Comparison of ENCODE assay signal across 8 mouse cellular contexts in the genomic region with DNA sequence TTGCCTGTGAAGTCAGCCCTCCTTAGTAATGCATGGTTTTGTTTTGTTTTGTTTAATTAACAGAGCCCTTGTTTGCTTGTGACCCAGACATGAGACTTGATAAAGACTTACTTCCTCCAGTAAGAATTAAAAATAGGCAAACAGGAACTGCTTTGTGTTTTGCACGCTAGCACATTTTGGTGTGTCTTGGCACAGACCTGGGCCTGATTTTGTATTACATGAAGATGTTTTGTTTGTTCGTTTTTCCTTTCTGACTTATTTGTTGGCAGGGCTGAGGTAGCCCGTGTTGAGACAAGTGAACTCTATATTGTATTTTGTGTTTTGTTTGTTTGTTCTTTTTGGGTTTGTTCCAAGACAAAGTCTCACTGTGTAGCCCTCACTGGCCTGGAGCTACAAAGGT. TPM values are rescaled to one million over a fixed set of nuclear protein-coding genes. Genes with fewer than 3 reads are reported as not detected.
A peak's percentile ranks its signal among the peaks of the same experiment; 100 is the strongest.
DNase-seq lines count a peak whose midpoint lies in the region; ATAC-seq lines count a peak whose summit lies in the region.

No protein-coding gene starts in this region.

- peak; percentile 29; the same call in 1 of the 2 replicates for ATAC-seq in common myeloid progenitor, adult 5-6 weeks (replicated peaks; ENCODE audit: low read depth, poor library complexity, severe bottlenecking)
- ATAC-seq in hindbrain, embryonic 15.5 days (ENCODE audit: low FRiP score, low read depth) = no peak
- ATAC-seq in megakaryocyte, adult 5-6 weeks (ENCODE audit: poor library complexity, severe bottlenecking) = 0 out of 2 replicates have a peak, but pooled peaks have one; percentile 27
- no peak for ATAC-seq in granulocyte monocyte progenitor cell, adult 5-6 weeks (replicated peaks; ENCODE audit: poor library complexity, severe bottlenecking)

- no peaks in the 10 kb centered on the region for H3K36me3 ChIP-seq in hindbrain, embryonic 15.5 days

- no peaks in the 10 kb centered on the region for H3K27me3 ChIP-seq in hindbrain, embryonic 15.5 days

- 52% methylated on average over 3 of the region's 3 CpGs for WGBS in hindbrain, embryonic 15.5 days

- H3K9ac ChIP-seq in hindbrain, embryonic 15.5 days = peak overlapping the region; percentile 71

- intact Hi-C loops in heart, postnatal 36 days (cut with DNase I) = loop anchor here (2.0 kb wide), 2 partner anchors 27 to 61 kb away; no protein-coding TSS in a partner anchor

- peak overlapping the region; percentile 59 for H3K4me3 ChIP-seq in hindbrain, embryonic 15.5 days

- H3K9me3 ChIP-seq in hindbrain, embryonic 15.5 days = no peaks in the 10 kb centered on the region

- peaks cover 27% of the 10 kb centered on the region for H3K4me1 ChIP-seq in hindbrain, embryonic 15.5 days (replicated peaks)

- peak overlapping the region; percentile 88; the same call in 1 of the 2 replicates for H3K27ac ChIP-seq in hindbrain, embryonic 15.5 days (replicated peaks)

- peak; percentile 91 for DNase-seq in heart, adult 11 months
- no peak for DNase-seq in heart, postnatal 36 days
- no peak for DNase-seq in layer of hippocampus, adult 8-10 months (ENCODE audit: low spot score in 2 of 2)
- DNase-seq in cerebellum, postnatal 14 days = no peak

- peak overlapping the region; percentile 61 for H3K4me2 ChIP-seq in hindbrain, embryonic 15.5 days

RNA-seq across cellular contexts. Expression of a gene that starts 0.8 kb away (rescaled TPM):
- 10 to 100 TPM; 13.9 to 16.6 TPM for total RNA-seq in heart, postnatal 36 days (2021)
- total RNA-seq in common myeloid progenitor, adult 5-6 weeks (2017) = 20.8 and 32.2 TPM in 2 replicates
- 173 and 188 TPM in 2 replicates for polyA plus RNA-seq in hindbrain, embryonic 15.5 days (2015; fragmentation: Nextera tagmentation; extraction: Ambion mirVana)
- total RNA-seq in megakaryocyte, adult 5-6 weeks (2015) = 249 and 340 TPM in 2 replicates
- 60.2 and 62.4 TPM in 2 replicates for total RNA-seq in megakaryocyte, adult 5-6 weeks (2017)
- 84.0 and 86.0 TPM in 2 replicates for total RNA-seq in granulocyte monocyte progenitor cell, adult 5-6 weeks (2014; fragmentation: Nextera tagmentation)
- total RNA-seq in granulocyte monocyte progenitor cell, adult 5-6 weeks (2017) = 32.9 and 33.3 TPM in 2 replicates
- 10 to 100 TPM; 47.5 to 81.2 (median 63.8) TPM for total RNA-seq in layer of hippocampus, adult 8-10 months (2022)

RNA-seq across cellular contexts. Expression of a gene that starts 25.5 kb away (rescaled TPM):
- under 1 TPM; 0.17 to 0.22 TPM for total RNA-seq in heart, postnatal 36 days (2021)
- 0.32 and 0.34 TPM in 2 replicates for total RNA-seq in common myeloid progenitor, adult 5-6 weeks (2017)
- polyA plus RNA-seq in hindbrain, embryonic 15.5 days (2015; fragmentation: Nextera tagmentation; extraction: Ambion mirVana) = 18.4 and 23.1 TPM in 2 replicates
- 0.04 and 0.16 TPM in 2 replicates for total RNA-seq in megakaryocyte, adult 5-6 weeks (2015)
- total RNA-seq in megakaryocyte, adult 5-6 weeks (2017) = 0.04 and 0.20 TPM in 2 replicates
- total RNA-seq in granulocyte monocyte progenitor cell, adult 5-6 weeks (2014; fragmentation: Nextera tagmentation) = not detected in 2 replicates
- total RNA-seq in granulocyte monocyte progenitor cell, adult 5-6 weeks (2017) = not detected in 2 replicates
- total RNA-seq in layer of hippocampus, adult 8-10 months (2022) = 10 to 100 TPM; 20.0 to 30.2 (median 27.0) TPM

RNA-seq across cellular contexts. Expression of a gene that starts 29.0 kb away (rescaled TPM):
- 100 to 1,000 TPM; 805 to 817 TPM for total RNA-seq in heart, postnatal 36 days (2021)
- total RNA-seq in common myeloid progenitor, adult 5-6 weeks (2017) = 113 TPM in 2 replicates
- polyA plus RNA-seq in hindbrain, embryonic 15.5 days (2015; fragmentation: Nextera tagmentation; extraction: Ambion mirVana) = 341 and 365 TPM in 2 replicates
- total RNA-seq in megakaryocyte, adult 5-6 weeks (2015) = 198 and 227 TPM in 2 replicates
- 109 and 143 TPM in 2 replicates for total RNA-seq in megakaryocyte, adult 5-6 weeks (2017)
- 153 and 168 TPM in 2 replicates for total RNA-seq in granulocyte monocyte progenitor cell, adult 5-6 weeks (2014; fragmentation: Nextera tagmentation)
- total RNA-seq in granulocyte monocyte progenitor cell, adult 5-6 weeks (2017) = 161 and 207 TPM in 2 replicates
- 100 to 1,000 TPM; 144 to 156 (median 145) TPM for total RNA-seq in layer of hippocampus, adult 8-10 months (2022)

RNA-seq across cellular contexts. Expression of a gene that starts 44.0 kb away (rescaled TPM):
- under 1 TPM; 0.30 to 0.75 TPM for total RNA-seq in heart, postnatal 36 days (2021)
- total RNA-seq in common myeloid progenitor, adult 5-6 weeks (2017) = not detected in 2 replicates
- 0.54 and 0.58 TPM in 2 replicates for polyA plus RNA-seq in hindbrain, embryonic 15.5 days (2015; fragmentation: Nextera tagmentation; extraction: Ambion mirVana)
- not detected in 2 replicates for total RNA-seq in megakaryocyte, adult 5-6 weeks (2015)
- 0.59 TPM in 1 of 2 replicates, not detected in the other for total RNA-seq in megakaryocyte, adult 5-6 weeks (2017)
- not detected in 2 replicates for total RNA-seq in granulocyte monocyte progenitor cell, adult 5-6 weeks (2014; fragmentation: Nextera tagmentation)
- not detected in 2 replicates for total RNA-seq in granulocyte monocyte progenitor cell, adult 5-6 weeks (2017)
- 1 to 10 TPM in 3 of 4 experiments, under 1 TPM in 1; 0.96 to 1.7 (median 1.3) TPM for total RNA-seq in layer of hippocampus, adult 8-10 months (2022)

Comparison
In these comparisons a context has a peak if more than half of its experiments do, and no peak if none do; other contexts are left out.
1. ATAC-seq: peak in common myeloid progenitor, adult 5-6 weeks (single experiment) and megakaryocyte, adult 5-6 weeks (single experiment); none in hindbrain, embryonic 15.5 days (single experiment) and granulocyte monocyte progenitor cell, adult 5-6 weeks (single experiment).
2. RNA of a gene that starts 25.5 kb away (total RNA-seq): 20.0 to 30.2 TPM in layer of hippocampus, adult 8-10 months; 0.32 to 0.34 TPM in common myeloid progenitor, adult 5-6 weeks, 0.17 to 0.22 TPM in heart, postnatal 36 days, 0.04 to 0.20 TPM in megakaryocyte, adult 5-6 weeks and not detected in granulocyte monocyte progenitor cell, adult 5-6 weeks; every median in the first group is over 10 times any median in the second.